Mouse (Mus musculus) skeletal muscle tissue, adult 2 months (tissue): ENCODE measurements around the gene Trmo.

Experiments
- DNase-seq: peaks from one replicate; pipeline ENCODE4 v3.0.0-alpha.2; 2012; ENCODE audit warnings: low read depth, low spot score

The Trmo gene

DNA sequence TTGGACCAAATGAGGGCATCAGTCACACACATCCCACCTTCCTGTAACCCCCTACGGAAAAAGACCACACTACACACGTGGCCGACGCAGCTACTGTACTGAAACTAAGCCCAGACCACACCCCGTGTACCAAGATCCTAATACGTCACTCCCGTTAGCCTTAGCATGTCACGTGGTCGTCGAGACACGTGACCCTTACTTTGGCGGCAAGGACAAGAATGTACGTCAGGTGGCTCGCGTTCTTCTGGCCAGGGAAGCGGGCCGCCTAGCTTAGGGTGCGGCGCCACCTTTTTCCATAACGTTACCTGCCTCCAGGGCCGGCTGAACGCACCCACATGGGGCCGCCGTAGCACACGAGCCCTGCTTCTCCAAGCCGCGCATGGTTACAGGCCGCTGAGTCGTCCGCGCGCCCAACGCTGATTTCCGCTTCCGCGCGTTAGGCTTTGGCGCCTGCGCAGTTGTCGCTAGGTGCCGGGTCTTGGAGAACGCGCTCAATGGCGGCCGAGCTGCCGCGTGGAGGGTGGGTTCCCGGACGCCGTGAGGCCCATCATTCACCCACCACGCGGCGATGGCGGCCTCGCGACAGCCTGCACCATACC is at the start of gene Trmo:
TSS of gene Trmo (minus strand) at position 425 of the 599 bp plus-strand sequence.
- peak; percentile 100 for DNase-seq

DNA sequence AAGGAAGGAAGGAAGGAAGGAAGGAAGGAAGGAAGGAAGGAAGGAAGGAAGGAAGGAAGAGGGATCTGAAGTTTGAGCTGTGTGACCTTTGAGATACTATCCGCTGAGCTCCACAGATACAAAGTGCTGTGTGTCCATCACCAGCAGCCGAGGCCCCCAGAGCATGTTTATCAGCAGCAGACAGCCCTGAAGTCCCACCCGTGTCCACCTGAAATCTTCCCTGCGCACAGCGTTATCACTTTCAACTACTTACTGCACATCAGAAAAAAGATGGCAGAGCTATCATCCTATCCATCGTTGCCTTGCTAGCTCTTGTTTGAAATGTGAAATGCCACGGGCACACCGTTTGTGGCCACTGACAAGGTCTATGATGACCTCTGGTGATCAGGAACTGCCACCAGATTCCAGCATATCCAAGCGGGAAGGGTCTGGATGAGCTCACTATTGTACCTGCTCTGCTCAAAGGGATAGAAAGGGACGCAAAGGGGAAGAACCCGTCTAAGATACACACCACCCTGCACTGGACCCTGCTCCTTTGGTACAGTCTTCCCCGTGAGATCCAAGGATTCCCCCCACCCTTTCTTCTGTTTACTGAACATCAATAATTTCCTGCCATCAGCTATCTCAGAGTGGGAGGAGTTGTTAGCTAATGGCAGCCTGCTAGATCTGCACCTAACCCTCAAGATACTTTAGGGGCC is 43.3 kb upstream of the Trmo start:
- no peak for DNase-seq

- no peak for DNase-seq
Observed at GRCm38 (mm10) chr4:46428903-46429499, 39.8 kb upstream of the Trmo start.

- no peak for DNase-seq
Observed at GRCm38 (mm10) chr4:46422625-46423024, 33.4 kb upstream of the Trmo start.

DNA sequence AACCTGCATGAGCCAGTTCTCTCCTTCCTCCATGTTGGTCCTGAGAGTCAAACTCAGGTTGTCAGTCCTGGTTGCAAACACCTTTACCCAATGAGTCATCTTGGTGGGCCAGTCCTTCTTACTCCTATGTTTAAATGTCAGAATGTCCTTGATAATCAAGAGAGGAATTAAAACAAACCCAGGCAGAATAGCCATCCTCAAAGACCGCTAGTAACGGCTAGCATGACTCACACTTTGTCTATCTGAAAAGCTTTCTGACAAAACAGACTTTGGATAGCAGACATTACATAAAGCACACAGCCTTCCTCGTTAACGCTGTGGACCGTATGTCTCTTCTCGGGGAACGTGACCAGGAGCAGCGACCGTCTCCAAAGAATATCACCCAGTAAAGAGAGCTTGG is 29.6 kb upstream of the Trmo start:
- DNase-seq, result no peak

- DNase-seq, result no peak
Observed at GRCm38 (mm10) chr4:46417491-46417890, 28.3 kb upstream of the Trmo start.

DNA sequence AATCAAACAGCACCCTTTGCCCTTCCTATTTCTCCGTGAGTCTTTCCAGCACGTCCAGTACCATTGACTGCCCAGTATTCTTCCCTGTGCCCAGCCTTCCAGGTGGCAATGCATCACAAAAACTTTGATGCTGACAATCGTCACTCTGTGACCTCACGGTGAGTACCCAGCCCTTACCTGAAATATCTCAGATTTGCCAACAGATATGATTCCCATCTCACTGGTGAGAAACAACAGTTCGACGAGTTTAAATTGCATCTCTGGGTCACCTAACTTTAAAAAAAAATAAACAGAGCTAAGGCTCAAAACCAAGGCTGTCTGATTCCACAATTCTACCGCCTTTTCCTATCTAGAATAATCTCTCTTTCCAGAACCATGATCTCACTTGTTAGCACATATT is 24.2 kb upstream of the Trmo start, which contains the start of gene Hemgn:
TSS of gene Hemgn (minus strand) at position 101 of the 400 bp plus-strand sequence.
- DNase-seq, result no peak

GRCm38 (mm10) chr4:46412113-46412512 is 22.9 kb upstream of the Trmo start:
- no peak for DNase-seq

GRCm38 (mm10) chr4:46411489-46411888 is 22.3 kb upstream of the Trmo start:
- DNase-seq, result no peak

DNA sequence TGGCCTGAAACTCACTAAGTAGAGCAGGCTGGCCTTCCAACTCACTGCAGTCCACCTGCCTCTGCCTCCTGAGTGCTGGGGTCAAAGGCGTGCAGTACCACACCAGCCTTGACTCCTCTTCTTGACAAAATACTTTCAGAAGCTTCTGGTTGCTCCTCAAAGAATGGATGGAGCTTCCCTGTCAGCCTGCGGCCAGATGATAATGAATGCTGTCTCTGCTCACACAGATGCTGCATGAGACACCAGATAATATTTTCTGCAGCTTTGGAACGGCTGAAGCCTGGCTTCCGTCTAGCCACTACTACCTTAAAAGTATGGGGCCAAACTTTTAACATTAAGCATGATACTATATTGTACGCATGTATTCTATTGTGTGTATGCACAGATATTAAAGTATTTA is 21.4 kb upstream of the Trmo start:
- DNase-seq, result no peak

DNA sequence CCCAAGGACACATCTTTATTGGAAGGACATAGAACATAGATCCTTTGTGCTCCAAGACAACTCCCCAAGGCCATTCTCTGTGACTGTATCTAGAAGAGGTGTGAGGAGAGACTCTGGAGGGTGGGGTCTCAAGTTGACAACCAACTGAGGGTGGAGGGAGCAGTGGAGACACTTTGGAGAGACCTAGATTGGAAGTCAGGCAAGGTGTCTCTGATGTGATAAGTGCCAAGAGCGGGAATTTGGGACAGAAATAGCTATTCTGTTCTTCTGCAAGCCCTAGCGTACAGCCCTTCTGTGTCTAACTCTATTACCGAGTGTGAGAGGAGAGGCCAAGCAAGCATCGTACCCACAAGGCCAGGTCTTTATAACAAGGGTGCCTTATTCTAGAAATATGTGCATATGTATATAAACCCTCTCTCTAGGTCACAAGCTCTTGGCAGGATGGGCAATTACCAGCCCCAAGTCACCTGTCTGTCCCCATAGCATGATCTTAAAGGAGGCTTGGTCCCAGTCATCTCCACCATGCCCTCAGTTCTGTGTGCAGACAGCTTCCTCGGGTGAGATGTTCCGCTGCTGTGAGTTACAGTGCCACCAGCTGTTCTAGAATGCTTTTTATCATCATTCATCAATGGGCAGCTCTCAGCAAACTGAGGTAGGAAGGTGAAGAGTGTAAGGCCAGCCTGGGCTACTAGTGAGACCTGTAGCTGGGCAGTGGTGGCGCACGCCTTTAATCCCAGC is 17.9 kb upstream of the Trmo start:
- DNase-seq, result no peak

GRCm38 (mm10) chr4:46404042-46404795 is 15.0 kb upstream of the Trmo start:
- DNase-seq, result no peak

DNA sequence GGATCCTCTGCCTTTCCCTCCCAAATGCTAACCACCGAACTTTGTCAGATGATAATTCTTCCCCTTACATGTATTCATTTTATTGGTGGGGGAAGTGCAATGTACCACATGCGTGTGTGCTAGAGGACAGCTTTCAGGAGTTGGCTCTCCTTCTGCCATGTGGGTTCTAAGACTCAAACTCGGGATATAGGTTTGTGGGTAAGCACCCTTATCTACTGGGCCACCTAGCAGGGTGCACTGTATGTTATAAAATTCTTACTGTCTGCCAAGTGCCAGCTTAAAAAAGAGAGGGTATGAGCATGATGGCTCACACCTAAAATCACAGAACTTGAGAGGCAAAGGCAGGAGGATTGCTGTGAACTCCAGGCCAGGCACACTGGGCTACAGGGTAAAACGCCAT is 9.6 kb upstream of the Trmo start:
- no peak for DNase-seq

DNA sequence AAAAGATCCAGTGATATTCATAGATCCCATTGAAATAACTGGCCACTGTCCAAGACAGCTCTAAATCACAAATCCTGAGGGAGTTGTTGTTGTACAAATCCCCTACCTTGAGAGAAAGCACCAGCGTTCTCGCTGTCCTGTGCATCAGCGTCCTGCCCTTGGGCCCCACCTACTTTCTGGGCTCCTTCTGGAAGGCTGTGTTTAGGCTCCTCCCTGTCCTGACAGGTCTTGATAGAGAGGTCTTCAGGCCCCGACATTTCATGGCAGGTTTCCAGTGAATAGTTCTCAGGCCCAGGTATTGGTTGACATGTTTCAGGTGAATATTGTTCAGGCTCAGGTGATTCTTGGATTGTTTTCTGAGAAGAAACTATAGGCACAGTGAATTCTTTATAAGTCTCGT is 6.5 kb upstream of the Trmo start:
- no peak for DNase-seq

DNA sequence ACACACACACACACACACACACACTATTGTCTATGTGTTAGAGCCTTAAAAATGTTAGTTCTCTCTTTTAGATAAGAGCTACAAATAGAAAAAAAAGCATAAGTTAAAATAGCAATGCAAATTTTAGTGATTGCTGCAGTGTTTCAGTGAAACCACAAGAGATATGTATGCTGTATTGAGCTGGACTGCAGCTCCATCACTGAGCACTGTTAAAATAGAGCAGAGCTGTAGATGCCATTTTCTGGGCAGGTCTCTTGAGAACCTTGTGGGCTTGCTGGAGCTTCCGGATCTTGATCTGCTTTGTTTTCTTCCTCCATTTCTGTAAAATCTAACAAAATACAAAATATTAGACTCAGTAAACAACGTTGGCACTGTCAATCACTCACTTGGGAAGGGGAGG is 5.2 kb upstream of the Trmo start:
- no peak for DNase-seq

GRCm38 (mm10) chr4:46390390-46390970 is 1.2 kb upstream of the Trmo start:
- DNase-seq, result peak; percentile 59

GRCm38 (mm10) chr4:46389612-46390341 is 540 bp upstream of the Trmo start:
- no peak for DNase-seq

DNA sequence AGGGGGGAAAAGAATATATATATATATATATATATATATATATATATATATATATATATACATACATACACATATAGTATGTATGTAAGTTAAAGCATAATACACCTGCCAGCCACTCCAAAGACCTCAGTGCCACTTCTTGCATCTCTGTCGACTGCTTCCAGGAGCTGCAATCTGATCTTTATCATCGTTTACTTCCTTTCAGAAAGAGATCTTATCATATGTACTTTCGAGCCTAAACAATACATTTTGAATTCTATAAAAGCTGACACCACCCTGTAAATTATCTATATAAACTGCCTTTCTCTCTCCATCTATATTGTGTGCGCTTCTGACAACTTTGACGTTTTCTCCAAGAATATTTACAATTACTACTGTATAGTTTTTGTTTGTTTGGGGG is 681 bp downstream of the Trmo start:
- DNase-seq, result no peak

- peak; percentile 57 for DNase-seq
Observed at GRCm38 (mm10) chr4:46374869-46375368, 14.3 kb downstream of the Trmo start.

DNA sequence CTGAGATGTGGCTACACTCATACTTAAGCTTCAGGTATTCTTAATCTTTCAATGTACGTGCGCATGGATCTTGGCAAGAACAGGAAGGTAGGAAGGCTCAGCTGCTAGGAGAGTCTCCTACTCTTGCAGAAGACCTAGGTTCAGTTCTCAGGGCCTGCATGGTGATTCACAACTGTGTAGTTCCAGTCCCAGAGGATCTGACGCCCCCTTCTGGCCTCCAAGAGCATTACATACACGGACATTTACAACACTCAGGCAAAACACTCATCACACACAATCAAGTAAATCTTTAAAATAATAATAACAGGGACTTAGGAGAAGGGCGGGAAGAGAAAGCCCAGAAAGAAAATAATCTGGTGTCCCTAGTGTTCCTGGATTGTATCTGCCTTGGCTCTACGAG is 14.8 kb downstream of the Trmo start:
- DNase-seq, result no peak
